Mouse (Mus musculus) adrenal gland, postnatal 10 days (tissue): ENCODE data around the gene Sppl2a. TPM values are rescaled to one million over a fixed set of nuclear protein-coding genes. Genes with fewer than 3 reads are reported as not detected.
A peak's percentile ranks its signal among the peaks of the same experiment; 100 is the strongest.
"Not testable (repeated sequence)": the region's sequence is repeated elsewhere in the genome, so short reads cannot be mapped to it uniquely, and the experiment has no call there.

ENCODE experiments used
- DNase-seq: peaks from one replicate; pipeline ENCODE4 v3.0.0; 2021; ENCODE audit warnings: mixed read lengths
- microRNA-seq: library from miRNA; unstranded; fragments of <30 nt; microRNA quantifications from one replicate; pipeline ENCODE4 v1.2.0, GENCODE M21; 2021
- total RNA-seq, 2 experiments: library from RNA; stranded (reverse); gene quantifications; 2 replicates each; pipeline ENCODE4 v1.2.3; 2021

Sppl2a gene
- total RNA-seq, 2 experiments from 2014 or later, result 60.4 to 67.2 TPM

DNA sequence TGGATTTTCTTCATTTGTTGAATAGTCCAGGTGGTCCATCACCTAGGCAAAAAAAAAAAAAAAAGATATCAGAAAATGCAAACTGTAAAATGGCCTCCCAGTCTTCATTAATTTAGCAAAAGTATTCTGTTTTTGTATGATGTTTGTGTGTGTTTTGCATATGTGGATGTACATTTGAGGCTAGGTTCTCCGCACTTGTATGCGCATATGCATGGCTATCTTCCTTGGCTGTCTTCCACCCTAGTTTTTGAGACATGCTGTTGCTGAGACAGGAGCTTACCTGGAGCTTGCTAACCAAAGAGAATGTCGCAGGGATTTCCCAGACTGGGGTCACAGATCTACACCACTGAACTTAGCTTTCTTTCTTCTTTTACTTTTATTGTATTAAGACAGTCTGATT, 38.8 kb downstream of the Sppl2a start:
- no peak for DNase-seq

- DNase-seq, result no peak
Observed at GRCm38 (mm10) chr2:126892316-126892715, 40.7 kb downstream of the Sppl2a start.

DNA sequence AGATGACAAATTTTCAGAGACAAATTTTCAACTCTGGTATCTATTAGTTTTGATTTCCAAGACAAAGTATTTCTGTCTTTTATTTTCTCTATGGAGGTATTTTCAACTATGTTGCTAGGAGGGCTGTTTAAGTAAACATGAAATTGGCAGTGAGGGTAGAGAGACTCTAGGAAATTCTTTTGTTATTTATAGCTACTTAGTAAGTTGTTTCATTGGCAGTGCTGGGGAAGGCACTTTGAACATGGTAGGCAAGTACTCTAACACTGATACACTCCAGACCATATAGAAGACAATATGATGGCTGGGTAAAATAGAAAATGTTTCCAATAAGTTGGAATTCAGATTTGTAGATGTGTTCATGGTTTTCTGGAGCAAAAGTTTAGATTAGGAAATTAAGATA, 41.3 kb downstream of the Sppl2a start:
- DNase-seq, result no peak

GRCm38 (mm10) chr2:126887141-126887540, 45.9 kb downstream of the Sppl2a start:
- no peak for DNase-seq

GRCm38 (mm10) chr2:126885871-126886270, 47.2 kb downstream of the Sppl2a start:
- DNase-seq, result no peak

GRCm38 (mm10) chr2:126882711-126883110, 50.3 kb downstream of the Sppl2a start:
- not testable (repeated sequence) for DNase-seq

DNA sequence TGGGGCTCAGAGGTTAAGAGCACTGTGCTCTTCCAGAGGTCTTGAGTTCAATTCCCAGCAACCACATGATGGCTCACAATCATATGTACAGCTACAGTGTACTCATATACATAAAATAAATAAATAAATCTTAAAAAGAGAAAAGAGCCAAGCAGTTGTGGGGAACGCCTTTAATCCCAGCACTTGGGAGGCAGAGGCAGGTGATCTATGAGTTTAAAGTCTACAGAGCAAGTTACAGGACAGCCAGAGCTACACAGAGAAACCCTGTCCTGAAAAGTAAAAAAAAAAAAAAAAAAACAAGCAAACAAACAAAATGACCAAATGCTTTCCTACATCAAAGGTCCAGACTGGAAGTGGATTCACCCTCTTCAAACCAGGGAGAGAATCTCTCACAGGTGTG, 55.0 kb downstream of the Sppl2a start:
- no peak for DNase-seq

GRCm38 (mm10) chr2:126875871-126876796, 56.9 kb downstream of the Sppl2a start, which contains the start of gene Trpm7:
TSS of gene Trpm7 (minus strand) at chr2:126876230.
- peak; percentile 95 for DNase-seq

DNA sequence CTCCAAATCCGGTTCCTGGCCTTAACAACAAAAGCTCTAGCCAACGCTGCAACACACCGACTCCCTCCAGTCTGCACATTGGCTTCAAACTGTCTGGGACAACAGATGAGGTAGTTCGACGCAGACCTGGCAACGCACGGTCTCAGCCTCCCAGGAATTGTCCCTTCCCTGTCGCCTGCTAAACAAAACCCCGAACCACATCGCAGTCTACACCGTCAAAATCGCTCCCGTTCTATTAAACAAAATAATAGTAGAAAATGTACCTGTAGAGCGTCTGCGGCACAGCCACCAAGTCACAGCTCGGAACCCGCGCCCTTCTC, 57.6 kb downstream of the Sppl2a start:
- DNase-seq, result peak; percentile 60

- DNase-seq, result peak; percentile 25
Observed at GRCm38 (mm10) chr2:126874809-126875515, 58.1 kb downstream of the Sppl2a start.

GRCm38 (mm10) chr2:126866301-126866700, 66.7 kb downstream of the Sppl2a start:
- no peak for DNase-seq

- peak; percentile 54 for DNase-seq
Observed at GRCm38 (mm10) chr2:126865501-126866199, 67.4 kb downstream of the Sppl2a start.

DNA sequence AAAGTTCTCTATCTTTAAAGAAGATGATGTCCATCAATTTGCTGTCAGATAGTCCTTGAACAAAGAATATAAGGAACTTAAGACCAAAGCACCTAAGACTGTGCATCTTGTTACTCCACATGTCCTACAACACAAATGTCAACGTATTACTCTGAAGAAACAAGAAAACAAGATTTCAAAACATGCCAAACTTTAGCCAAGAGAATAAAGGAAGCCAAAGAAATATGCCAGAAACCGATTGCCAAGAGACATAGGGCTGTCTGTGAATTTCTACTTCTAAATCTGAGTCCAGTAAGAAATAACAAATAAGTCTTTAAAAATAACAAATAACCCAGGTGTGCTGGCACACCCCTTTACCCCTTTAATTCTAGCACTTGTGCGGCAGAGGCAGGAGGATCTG, 68.0 kb downstream of the Sppl2a start:
- no peak for DNase-seq

DNA sequence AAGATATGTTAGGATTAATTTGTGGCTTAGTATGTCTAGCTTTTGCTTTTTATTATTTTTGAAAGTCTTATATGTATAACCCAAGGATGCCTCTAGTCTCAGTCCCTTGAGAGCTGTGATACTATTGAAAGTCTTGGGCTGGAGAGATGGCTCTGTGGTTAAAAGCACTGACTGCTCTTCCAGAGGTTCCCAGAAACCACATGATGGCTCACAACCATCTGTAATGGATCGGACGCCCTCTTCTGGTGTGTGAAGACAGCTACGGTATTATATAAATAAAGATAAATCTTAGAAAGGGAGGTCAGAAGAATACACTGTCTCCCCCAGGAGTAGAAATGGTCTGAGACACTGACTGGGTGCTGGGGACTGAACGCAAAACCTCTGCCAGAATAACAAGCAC, 88.3 kb downstream of the Sppl2a start:
- DNase-seq, result no peak

Small RNA genes within 50 kb of the gene (microRNA-seq; reads per million reads assigned to microRNA genes)
- 1.8 reads per million for gene Mir3473g

Other genes starting within 250 kb of the Sppl2a start
- 10 to 100 TPM; 55.5 to 59.3 TPM for gene Usp8, start 225.9 kb downstream of the Sppl2a start, total RNA-seq
- gene Usp50, start 149.8 kb downstream of the Sppl2a start, total RNA-seq, result not detected
- 10 to 100 TPM; 42.2 to 56.3 TPM for gene Trpm7, start 57.0 kb downstream of the Sppl2a start, total RNA-seq
- gene Ap4e1, start 75.5 kb upstream of the Sppl2a start, total RNA-seq, result 10 to 100 TPM in 1 of 2 experiments, 1 to 10 TPM in 1; 8.9 to 12.8 TPM
- gene Blvra, start 137.4 kb upstream of the Sppl2a start, total RNA-seq, result 10 to 100 TPM; 38.7 to 39.9 TPM
- gene Ncaph, start 200.7 kb upstream of the Sppl2a start, total RNA-seq, result 10 to 100 TPM; 15.8 to 18.3 TPM
- 10 to 100 TPM; 13.2 to 13.8 TPM for gene Itpripl1, start 210.2 kb upstream of the Sppl2a start, total RNA-seq